Mouse (Mus musculus) layer of hippocampus, adult 6 months (tissue): ENCODE data around the gene Nrarp. TPM values are rescaled to one million over a fixed set of nuclear protein-coding genes. Genes with fewer than 3 reads are reported as not detected.

Experiments
- long read RNA-seq, 2 experiments: library from polyadenylated mRNA; unstranded; transcript quantifications; one replicate each; pipeline ENCODE4 v2.0.0; 2019 to 2020
- polyA plus RNA-seq: library from polyadenylated mRNA; unstranded; fragments of <200 nt; fragmentation: Nextera tagmentation; gene quantifications from 2 replicates; pipeline ENCODE4 v1.2.3, GENCODE M21; 2021

Nrarp gene
- 3.4 and 5.2 TPM in 2 replicates for polyA plus RNA-seq
- long read RNA-seq, experiment 1, transcript Nrarp-201 (1 exons, 2,582 nt), result major isoform, 14 of 14 reads
- long read RNA-seq, experiment 1, partial matches to known transcripts, result 0 of 14 reads
- long read RNA-seq, experiment 1, other reads (novel, unspliced or antisense), result 0 of 14 reads
- long read RNA-seq, experiment 2, transcript Nrarp-201 (1 exons, 2,582 nt), result major isoform, 89 of 89 reads
- long read RNA-seq, experiment 2, partial matches to known transcripts, result 0 of 89 reads
- long read RNA-seq, experiment 2, other reads (novel, unspliced or antisense), result 0 of 89 reads

DNA sequence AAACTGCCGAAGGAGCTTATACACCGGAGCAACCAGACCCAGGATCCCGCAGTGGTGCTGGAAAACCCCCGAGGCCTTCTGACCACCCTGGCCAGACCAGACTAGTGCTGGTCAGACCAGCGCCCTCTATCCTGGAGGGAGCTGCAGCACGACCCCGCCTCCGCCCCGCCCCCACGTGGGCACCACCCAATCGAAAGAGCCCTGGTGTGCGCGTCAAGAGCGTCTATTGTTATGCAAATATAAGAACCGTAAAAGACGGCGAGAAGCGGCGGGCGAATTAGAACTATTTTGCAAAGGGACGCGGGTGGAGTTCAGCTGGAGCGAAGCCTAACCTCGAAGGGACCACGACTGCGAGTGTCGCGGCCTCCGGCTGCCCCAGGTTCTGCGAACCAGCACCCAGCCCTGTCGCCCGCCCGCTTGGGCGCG lies at the start of gene Nrarp:
Gene Nrarp (plus strand): TSS at position 281 of the 426 bp plus-strand sequence.

GRCm38 (mm10) chr2:25196172-25196954 lies 15.8 kb downstream of the Nrarp start, which contains the start of gene Tor4a:
TSS of gene Tor4a (minus strand) at chr2:25196886.

DNA sequence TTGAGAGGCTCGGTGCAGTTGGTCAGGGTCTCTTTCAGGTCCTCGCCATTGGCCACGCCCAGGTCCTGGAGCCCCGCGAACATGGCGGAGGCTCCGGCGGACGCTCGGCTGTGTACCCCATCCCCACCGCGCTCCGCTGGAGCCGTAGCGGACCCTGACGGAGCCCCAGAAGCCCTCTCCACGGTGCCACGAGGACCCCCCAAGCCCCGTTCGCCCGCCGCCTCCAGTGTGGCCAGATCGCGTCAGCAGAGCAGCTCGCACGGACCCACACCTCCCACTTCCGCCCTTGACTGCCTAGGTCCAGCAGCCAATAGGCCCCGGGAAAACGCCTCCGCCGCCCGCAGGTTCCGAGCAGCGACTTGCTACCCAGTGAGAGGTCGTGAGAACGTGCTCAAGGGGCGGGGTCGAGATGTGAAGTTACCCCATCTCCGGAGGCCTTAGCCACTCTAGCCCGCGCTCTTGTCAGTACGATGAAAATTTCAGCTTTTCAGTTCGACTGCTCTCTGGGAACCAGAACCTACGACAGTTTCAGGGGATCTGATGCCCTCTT lies 30.6 kb downstream of the Nrarp start, which contains the start of gene Nelfb:
Gene Nelfb (minus strand): TSS at position 369 of the 550 bp plus-strand sequence.

DNA sequence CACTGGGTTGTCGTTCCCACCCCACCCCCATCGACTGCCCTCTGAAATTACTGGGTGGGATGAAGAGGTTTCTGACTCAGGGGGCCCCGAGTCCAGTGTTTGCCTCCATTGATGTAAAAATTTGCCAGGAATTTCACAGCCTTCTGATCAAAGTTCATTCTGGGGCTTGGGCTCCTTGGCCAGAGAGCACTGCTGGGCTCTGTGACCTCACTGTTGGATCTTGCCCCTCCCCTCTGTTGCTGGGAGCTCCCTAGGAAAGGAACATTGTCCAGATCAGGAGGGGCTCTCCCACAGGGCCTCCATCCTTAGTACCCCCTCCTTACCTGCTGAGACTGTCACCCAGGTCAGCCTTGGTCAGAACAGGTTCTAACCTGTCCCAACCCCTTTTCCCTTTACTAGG lies 33.9 kb downstream of the Nrarp start, which contains the start of gene Stpg3:
Gene Stpg3 (minus strand): TSS at position 194 of the 400 bp plus-strand sequence.

DNA sequence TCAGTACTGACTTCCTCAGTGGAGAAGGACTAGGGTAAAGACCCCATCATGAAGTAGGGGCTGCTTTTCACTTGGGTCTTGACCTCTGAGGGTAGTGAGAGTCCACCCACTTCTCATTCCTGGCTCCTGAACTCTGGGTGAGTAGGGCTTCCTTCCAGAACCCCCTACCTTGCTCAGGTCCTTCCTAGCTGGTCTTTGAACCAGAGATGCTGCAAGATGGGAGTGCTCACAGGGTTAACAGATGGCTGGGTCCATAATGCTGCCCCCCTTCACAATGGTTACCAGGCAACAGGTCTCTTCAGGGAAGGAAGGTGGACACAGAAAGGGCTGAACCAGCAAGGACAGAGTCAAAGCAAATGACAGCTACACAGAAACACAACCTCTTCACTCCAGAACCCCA lies 37.9 kb downstream of the Nrarp start, which contains the start of gene Fam166a:
Gene Fam166a (plus strand): TSS at position 301 of the 400 bp plus-strand sequence.

DNA sequence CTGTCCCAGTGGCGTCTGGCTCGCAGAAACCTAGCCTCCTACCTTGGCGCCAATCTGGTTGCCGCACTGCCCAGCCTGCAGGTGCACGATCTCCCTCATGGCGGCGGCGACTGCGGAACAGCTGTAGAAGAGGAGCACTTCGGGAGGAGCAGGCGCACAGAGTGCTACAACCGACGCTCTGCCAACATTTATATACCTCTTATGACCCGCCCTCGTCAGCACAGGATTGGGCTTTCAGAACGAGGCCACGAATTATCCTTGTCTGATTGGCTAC lies 43.9 kb downstream of the Nrarp start, which contains the start of gene Tubb4b:
Gene Tubb4b (minus strand): TSS at position 211 of the 274 bp plus-strand sequence.

Other genes starting within 250 kb of the Nrarp start
- gene Arrdc1, start 245.5 kb upstream of the Nrarp start, polyA plus RNA-seq, result 3.1 and 4.4 TPM in 2 replicates
- 1.4 and 1.8 TPM in 2 replicates for gene Zmynd19, start 231.0 kb upstream of the Nrarp start, polyA plus RNA-seq
- 31.2 and 31.7 TPM in 2 replicates for gene Dph7, start 218.4 kb upstream of the Nrarp start, polyA plus RNA-seq
- gene Mrpl41, start 205.7 kb upstream of the Nrarp start, polyA plus RNA-seq, result 199 and 200 TPM in 2 replicates
- 8.6 and 11.2 TPM in 2 replicates for gene Pnpla7, start 204.7 kb upstream of the Nrarp start, polyA plus RNA-seq
- gene Nsmf, start 126.4 kb upstream of the Nrarp start, polyA plus RNA-seq, result 596 and 716 TPM in 2 replicates
- not detected in 2 replicates for gene Entpd8, start 100.5 kb upstream of the Nrarp start, polyA plus RNA-seq
- not detected in 2 replicates for gene Noxa1, start 85.6 kb upstream of the Nrarp start, polyA plus RNA-seq
- 2.4 and 3.3 TPM in 2 replicates for gene Tor4a, start 16.1 kb downstream of the Nrarp start, polyA plus RNA-seq
- gene Nelfb, start 30.7 kb downstream of the Nrarp start, polyA plus RNA-seq, result 32.7 and 34.5 TPM in 2 replicates
- not detected in 2 replicates for gene Stpg3, start 33.9 kb downstream of the Nrarp start, polyA plus RNA-seq
- 12.9 and 15.7 TPM in 2 replicates for gene Fam166a, start 38.0 kb downstream of the Nrarp start, polyA plus RNA-seq
- gene Tubb4b, start 43.9 kb downstream of the Nrarp start, polyA plus RNA-seq, result 531 and 583 TPM in 2 replicates
- gene Slc34a3, start 53.6 kb downstream of the Nrarp start, polyA plus RNA-seq, result 0.45 TPM in 2 replicates
- not detected in 2 replicates for gene Rnf224, start 56.0 kb downstream of the Nrarp start, polyA plus RNA-seq
- 52.0 and 62.6 TPM in 2 replicates for gene Rnf208, start 61.5 kb downstream of the Nrarp start, polyA plus RNA-seq
- gene Cysrt1, start 61.7 kb downstream of the Nrarp start, polyA plus RNA-seq, result not detected in 2 replicates
- 0.79 and 1.6 TPM in 2 replicates for gene AL732309.1, start 66.1 kb downstream of the Nrarp start, polyA plus RNA-seq
- 30.8 and 34.2 TPM in 2 replicates for gene Tmem203, start 74.7 kb downstream of the Nrarp start, polyA plus RNA-seq
- 12.5 and 13.7 TPM in 2 replicates for gene Tprn, start 81.9 kb downstream of the Nrarp start, polyA plus RNA-seq
- gene Ssna1, start 91.7 kb downstream of the Nrarp start, polyA plus RNA-seq, result 76.5 and 79.6 TPM in 2 replicates
- gene Anapc2, start 91.7 kb downstream of the Nrarp start, polyA plus RNA-seq, result 32.4 and 34.4 TPM in 2 replicates
- not detected in 2 replicates for gene Tmem210, start 107.4 kb downstream of the Nrarp start, polyA plus RNA-seq
- 0.26 and 0.28 TPM in 2 replicates for gene Lrrc26, start 109.2 kb downstream of the Nrarp start, polyA plus RNA-seq
- 101 and 125 TPM in 2 replicates for gene Grin1, start 138.4 kb downstream of the Nrarp start, polyA plus RNA-seq
- gene Man1b1, start 151.6 kb downstream of the Nrarp start, polyA plus RNA-seq, result 13.0 and 18.8 TPM in 2 replicates
- 17.5 and 27.1 TPM in 2 replicates for gene Dpp7, start 175.6 kb downstream of the Nrarp start, polyA plus RNA-seq
- gene Uap1l1, start 184.9 kb downstream of the Nrarp start, polyA plus RNA-seq, result 26.0 and 26.4 TPM in 2 replicates
- gene Sapcd2, start 191.6 kb downstream of the Nrarp start, polyA plus RNA-seq, result 2.3 and 2.4 TPM in 2 replicates
- 21.4 and 46.8 TPM in 2 replicates for gene Entpd2, start 215.1 kb downstream of the Nrarp start, polyA plus RNA-seq
- 292 and 359 TPM in 2 replicates for gene Npdc1, start 218.6 kb downstream of the Nrarp start, polyA plus RNA-seq
- 0.06 and 0.20 TPM in 2 replicates for gene Fut7, start 242.5 kb downstream of the Nrarp start, polyA plus RNA-seq
- gene Abca2, start 247.9 kb downstream of the Nrarp start, polyA plus RNA-seq, result 33.0 and 34.1 TPM in 2 replicates